Mouse (Mus musculus): ENCODE measurements around the gene Cchcr1.
"Not testable (repeated sequence)": the region's sequence is repeated elsewhere in the genome, so short reads cannot be mapped to it uniquely, and the experiment has no call there.

Cchcr1 gene

DNA sequence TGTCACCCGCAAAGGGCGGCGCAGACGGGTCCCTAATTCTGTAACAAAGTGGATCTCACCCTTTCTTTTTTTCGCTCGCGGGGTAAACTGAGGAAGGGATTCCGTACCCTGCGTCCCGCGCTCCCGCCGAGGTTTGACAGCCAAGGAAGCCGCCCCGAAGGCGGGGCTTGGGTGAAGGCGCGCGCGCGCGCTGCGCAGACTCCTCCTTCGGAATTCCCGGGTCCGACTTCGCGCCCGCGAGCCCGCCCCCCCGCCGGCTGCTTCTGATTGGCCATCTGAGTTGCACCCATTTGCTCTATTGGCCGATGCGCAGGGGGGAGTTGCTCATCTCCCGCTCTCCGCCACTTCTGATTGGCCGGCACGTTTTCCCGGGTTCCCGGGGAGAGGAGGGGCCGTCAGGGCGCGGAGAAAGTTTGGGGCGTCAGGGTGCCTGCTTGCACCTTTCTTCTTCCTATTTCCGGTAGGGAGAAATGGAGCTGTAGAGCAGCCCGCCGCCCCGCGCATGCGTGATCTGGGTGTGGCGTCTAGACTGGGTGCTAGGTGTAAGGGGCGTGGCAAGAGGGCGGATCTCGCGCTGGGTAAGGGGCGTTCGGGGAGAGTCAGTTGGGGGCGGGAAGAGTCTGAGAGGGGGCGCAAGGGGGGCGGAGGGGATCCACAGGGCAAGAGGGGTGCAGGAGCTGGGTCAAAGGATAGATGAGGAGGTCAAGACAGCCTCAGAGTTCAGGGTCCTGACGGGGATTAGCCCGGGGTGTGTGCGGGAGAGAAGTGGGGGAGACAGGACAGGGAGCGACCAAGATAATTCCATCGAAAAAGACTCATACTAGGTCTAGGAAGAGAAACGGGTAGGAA is at the start of gene Cchcr1, which contains the start of gene Tcf19:
Gene Cchcr1, plus strand, starts transcription at position 449 of the 849 bp plus-strand sequence.
Gene Tcf19, minus strand, starts transcription at position 173 of the 849 bp plus-strand sequence.
- DNase-seq (ENCODE audit: low spot score): peak; percentile 98

DNA sequence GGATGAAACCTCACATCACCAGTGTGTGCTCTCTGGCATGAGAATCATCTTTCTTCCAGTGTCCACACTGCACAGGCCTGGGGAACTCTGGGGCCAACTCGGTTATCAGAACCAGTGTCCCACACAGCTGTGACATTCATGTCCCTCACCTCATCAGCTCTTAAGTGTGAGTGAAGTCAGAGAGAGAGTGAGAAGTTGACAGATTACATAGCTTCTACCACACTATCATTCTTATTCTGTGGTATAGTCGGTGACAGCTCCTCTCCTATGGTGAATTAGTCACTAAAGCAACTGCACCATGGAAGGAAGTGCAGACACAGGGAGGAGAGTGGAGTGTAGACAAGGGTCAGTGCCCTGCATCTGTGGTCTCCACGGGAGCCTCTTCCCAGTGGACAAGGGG is 48.0 kb upstream of the Cchcr1 start:
- not testable (repeated sequence) for DNase-seq (ENCODE audit: low spot score)

DNA sequence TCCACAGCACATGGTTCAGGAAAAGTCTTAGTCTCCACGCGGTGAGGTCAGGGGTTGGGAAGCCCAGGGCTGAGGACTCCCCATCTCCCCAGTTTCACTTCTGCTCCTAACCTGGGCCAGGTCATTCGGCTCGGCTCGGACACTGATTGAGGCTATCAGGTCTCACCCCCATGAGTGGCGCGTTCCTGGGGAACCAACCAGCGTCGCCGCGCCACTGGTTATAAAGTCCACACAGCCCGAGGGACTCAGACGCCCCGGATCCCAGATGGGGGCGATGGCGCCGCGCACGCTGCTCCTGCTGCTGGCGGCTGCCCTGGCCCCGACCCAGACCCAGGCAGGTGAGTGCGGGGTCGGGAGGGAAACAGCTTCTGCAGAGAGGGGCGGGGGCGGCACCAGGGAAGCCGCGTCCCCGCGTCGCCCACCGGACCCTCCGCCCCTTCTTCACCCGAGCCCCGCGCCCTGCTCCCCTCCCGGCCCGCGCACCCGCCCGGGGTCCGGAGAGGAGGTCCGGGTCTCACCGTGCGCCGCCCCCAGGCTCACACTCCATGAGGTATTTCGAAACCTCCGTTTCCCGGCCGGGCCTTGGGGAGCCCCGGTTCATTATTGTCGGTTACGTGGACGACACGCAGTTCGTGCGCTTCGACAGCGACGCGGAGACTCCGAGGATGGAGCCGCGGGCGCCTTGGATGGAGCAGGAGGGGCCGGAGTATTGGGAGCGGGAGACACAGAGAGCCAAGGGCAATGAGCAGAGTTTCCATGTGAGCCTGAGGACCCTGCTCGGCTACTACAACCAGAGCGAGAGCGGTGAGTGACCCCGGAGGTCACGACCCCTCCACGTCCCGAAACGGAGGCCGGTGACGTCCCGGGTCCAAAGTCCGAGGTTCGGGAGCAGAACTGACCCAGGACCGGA is 46.8 kb upstream of the Cchcr1 start, which contains the start of gene H2-Q10:
Gene H2-Q10, plus strand, starts transcription at position 248 of the 910 bp plus-strand sequence.
- DNase-seq (ENCODE audit: low spot score): no peak

DNA sequence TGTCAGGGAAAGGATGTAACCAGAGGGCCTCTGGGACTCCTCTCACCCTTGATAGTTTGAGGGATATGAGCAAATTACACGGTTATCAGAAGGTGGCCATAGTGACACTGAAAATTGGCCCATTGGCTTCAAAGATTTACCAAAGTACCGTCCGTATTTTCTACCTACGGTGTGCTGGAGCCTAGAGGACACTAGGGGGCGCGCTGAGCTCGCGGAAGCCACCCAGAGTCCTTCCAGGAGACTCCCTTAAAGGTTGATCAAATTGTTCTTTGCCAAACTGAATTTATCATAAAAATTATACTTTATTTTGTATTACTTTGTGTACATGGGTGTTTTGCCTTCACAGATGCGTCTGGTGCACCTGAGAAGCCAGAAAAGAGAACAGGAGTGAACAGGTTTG is 32.8 kb upstream of the Cchcr1 start:
- DNase-seq (ENCODE audit: low spot score): peak; percentile 56

DNA sequence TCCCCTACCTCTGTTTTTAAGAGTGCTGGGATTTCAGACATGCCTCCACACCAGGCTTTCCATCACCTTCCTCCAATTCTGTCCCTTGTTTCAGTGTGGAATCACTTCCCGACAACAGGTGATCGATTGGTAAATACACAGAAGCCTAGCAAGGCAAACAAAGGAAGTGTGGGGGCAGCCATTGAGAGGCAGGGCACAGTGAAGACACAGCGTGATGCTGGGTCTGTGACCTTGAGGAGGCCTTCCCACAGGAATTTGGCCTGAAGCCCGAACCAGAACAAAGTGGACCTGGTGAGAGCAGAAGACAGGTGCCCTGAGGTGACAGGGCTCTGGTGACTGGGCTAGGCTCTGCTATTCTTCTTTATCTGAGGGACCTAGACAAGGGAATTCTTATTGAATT is 31.2 kb upstream of the Cchcr1 start:
- DNase-seq (ENCODE audit: low spot score): no peak

DNA sequence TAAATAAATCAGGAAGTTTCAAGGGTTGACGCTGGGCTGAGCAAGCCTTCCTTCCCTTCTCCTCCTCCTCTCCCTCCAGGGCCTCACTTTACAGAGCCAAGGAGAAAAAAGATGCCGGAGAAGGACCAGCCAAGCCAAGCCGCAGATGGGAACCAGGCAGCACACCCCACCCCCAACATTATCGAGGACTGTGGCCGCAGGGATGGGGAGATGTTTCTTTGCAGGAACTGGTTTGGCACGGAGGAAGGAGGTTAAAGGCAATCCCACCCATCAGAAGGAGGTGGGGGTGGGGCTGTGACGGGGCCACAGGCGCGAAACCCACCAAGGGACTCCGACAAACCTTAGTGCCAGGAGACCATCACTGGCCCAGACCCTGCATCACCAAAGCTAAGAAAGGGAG is 30.2 kb upstream of the Cchcr1 start:
- no peak for DNase-seq (ENCODE audit: low spot score)

DNA sequence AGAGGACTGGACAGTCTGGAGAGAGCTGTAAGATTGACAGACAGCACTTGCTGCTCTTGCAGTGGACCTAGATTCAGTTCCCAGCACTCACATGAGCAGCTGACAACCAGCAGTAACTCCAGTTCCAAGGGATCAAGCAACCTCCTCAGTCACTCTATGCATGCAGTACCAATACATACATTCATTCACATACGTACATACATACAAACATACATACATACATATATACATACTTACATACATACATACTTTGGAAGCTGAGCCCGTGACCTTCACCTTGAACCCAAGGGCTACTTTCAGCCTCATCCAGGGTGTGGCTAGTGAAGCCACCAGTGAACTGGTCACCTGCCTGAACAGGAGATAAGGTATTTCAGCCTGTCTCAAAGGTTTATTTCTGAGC is 28.9 kb upstream of the Cchcr1 start:
- DNase-seq (ENCODE audit: low spot score): no peak

DNA sequence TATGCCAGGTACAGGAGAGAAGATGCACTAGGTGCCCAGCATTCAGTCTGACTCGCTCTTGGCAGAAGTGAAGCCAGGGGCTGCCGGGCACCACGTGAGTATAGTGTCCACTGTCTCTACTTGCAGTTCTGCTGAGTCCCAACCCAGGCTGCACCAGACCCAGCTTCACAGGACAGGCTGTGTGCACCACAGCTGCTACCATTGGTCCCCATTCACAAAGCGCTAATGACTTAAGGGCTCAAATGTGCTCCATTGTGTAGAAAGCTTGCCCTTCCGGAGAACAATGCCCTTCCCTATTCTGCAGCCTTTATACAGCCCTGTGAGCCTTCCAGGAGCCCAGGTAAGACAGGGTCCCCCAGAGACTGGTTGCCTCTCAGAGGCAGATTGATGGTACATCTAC is 26.6 kb upstream of the Cchcr1 start:
- no peak for DNase-seq (ENCODE audit: low spot score)

DNA sequence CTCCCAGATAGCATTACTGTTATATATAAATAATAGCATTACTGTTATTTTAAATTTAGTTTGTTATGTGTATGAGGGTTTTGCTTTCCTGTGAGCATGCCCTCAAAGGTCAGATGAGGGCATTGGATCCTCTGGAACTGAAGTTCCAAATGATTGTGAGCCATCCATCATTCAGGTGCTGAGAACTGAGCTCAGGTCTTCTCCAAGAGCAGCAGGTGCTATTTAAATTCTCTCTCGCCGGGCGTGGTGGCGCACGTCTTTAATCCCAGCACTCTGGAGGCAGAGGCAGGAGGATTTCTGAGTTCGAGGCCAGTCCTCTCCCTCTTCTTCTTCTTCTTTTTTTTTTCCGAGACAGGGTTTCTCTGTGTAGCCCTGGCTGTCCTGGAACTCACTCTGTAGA is 19.8 kb upstream of the Cchcr1 start:
- DNase-seq (ENCODE audit: low spot score): no peak

DNA sequence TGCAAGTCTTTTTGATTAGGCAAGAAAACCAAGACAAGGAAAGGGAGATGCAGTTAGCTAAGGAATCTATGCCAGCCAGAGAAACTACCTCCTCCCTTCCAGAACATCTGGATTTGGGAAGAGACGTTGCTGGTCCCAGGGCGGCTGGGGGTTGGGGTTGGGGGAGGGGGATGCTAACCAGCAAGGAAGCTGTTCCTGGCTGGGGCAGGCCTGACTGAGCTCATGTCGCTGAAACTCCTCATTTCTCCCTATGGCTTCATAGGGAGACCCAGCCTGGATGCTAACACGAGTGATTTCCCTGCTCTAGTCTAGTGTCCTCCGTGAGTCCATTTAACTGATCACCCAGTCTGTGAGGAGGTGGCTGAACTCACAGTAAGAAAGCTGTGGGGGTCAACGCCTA is 14.7 kb upstream of the Cchcr1 start:
- DNase-seq (ENCODE audit: low spot score): no peak

DNA sequence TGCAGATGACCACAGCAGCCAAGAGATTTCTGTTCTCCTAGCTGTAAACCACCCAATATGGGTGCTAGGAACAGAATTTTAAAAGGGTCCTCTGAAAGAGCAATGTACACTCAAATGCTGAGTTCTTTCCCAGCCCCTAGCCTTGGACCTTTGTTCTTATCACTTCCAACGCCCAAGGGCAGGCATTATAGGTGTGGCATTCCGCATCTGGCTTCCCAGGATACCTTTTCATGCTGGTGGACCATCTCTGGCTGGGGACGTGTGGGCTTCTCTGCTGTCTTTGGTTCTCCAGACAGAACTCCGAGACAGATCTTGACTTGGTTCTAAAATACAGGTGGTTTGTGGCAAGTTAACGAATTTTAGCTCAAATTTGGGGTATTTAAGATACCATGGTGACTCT is 14.1 kb upstream of the Cchcr1 start:
- DNase-seq (ENCODE audit: low spot score): no peak

DNA sequence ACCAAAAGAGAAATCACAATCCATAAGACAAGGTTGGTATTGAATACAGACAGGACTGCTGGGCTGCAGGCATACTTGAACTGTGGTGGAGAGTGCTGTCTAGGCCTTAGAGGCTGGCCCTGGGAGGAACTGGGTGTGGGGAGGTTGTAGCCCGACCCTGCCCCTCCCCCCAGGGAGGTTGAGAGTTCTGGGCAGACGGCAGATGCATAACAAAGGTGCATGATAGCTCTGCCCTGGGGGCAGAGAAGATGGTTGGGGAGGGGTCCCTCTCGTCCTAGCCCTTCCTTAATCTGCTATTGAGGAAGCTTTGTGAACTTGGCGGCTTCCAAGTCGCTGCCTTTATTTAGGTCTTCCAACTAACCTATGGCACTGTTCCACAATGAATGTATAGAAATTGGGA is 13.1 kb upstream of the Cchcr1 start:
- no peak for DNase-seq (ENCODE audit: low spot score)

DNA sequence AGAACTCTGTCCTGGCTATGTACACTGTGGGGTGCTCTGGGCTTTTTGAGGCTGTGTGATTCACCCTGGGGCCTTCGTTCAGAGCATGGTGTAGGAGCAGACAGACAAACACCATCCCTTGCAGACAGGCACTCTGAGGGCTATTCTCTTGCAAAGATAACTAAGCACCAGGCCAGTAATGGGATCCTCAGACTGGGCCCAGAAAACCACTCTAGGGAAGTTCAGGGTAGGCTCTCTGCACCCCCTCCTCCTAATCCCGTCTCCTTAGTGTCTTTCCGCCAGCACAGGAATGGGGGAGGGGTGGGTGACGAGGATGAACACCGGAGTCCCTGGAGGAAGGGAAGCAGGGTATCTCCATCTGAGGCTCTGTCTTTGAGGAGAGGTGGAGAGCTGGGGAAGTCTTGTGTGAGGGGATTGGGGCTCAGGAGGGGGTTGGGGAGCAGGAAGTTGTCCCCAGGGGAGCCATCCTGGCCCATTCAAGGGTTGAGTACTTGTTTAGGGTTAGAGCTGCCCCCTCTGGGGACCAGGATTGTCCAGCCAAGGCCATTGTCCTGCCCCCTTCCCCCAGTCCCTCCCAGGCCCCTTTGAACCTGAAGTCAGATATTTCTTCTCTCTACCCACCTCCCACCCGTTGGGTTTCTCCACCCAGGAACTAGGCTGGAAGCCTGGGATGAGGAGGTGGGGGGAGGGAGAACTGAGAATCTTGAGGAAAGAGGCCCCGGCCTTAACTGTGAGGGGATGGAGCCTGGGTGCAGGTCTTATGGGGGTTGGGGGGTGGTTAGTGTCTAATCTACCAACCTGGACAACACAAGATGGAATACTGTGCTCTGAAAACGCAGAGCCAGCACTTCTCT is 12.0 kb upstream of the Cchcr1 start:
- DNase-seq (ENCODE audit: low spot score): no peak

DNA sequence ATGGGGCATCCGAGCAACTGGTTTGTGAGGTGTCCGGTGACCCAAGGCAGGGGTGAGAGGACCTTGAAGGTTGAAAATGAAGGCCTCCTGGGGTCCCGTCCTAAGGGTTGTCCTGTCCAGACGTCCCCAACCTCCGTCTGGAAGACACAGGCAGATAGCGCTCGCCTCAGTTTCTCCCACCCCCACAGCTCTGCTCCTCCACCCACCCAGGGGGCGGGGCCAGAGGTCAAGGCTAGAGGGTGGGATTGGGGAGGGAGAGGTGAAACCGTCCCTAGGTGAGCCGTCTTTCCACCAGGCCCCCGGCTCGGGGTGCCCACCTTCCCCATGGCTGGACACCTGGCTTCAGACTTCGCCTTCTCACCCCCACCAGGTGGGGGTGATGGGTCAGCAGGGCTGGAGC is 11.1 kb upstream of the Cchcr1 start, which contains the start of gene Pou5f1:
Gene Pou5f1, plus strand, starts transcription at position 243 of the 400 bp plus-strand sequence.
- no peak for DNase-seq (ENCODE audit: low spot score)

DNA sequence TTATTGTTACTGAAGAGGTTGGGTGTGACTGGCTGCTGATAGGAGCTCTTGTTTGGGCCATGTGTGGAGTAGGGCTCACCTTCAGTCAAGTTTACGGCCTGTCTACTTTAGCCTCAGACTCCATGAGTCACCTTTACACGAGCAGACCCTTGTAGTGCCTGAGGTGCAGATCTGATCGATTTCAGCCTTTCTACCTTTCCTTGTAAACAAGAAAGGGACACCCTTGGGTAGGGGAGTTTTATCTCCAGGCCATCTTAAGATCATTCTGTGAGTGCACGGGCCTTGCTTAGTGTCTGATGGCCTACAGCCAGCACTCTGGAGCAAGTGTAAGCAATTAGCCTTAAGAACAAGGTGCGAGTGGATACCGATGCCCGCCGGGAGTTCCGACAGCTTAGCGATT is 10.0 kb upstream of the Cchcr1 start:
- no peak for DNase-seq (ENCODE audit: low spot score)

DNA sequence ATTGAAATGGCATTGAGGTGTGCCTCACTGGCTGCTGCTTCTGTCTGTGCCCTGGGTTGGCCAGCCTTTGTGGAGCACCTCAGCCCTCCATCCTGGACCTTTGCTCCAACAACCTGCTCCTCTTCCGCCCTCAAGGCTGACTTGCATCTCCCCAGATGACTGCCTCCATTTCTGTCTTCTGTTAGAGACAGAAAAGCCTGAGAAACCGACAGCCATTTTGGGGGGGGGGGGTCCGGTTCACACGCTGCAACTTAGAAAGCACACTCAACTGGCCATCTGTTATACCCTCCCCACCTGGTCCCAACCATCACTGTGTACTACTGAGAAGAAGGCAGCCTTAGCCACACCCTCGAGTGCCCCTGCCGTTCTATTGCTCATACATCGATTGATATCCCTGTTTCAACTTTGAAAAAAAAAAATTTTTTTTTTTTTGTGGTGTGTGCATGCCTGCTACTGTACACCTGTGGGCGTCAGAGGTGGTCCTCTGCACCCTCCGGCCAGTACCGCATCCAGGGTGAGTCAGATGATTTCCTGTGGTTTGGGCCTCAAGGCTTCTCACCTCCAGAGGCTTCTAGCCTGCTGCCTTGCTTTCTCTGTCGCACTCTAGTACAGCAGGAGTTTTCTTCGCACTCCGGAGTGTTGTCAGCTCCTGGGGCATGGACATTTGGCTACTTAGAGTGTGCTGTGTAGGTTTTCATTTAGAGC is 9.2 kb upstream of the Cchcr1 start:
- no peak for DNase-seq (ENCODE audit: low spot score)

DNA sequence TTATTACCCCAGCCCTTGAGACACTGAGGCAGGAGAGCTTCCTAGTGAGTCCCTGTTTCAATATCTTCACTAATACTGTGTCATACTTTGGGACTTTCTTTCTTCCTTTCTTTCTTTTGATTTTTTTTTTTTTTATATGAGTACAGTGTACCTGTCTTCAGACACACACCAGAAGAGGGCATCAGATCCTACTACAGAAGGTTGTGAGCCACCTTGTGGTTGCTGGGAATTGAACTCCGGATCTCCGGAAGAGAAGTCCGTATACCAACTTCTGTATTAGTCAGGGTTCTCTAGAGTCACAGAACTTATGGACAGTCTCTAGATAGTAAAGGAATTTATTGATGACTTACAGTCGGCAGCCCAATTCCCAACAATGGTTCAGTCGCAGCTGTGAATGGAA is 8.6 kb upstream of the Cchcr1 start:
- DNase-seq (ENCODE audit: low spot score): not testable (repeated sequence)

DNA sequence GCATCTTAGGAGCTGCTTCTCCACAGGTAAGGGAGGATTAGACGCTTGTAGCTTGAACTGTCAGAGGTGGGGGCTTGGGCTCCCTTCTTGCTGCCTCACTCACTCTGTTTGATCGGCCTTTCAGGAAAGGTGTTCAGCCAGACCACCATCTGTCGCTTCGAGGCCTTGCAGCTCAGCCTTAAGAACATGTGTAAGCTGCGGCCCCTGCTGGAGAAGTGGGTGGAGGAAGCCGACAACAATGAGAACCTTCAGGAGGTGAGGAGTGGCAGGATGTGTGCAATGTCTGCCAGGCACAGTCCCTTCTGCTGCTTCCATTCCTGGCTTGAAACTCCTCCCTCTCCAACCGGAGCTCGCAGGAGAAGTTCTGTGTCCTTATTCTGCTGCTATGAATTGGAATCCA is 7.6 kb upstream of the Cchcr1 start:
- DNase-seq (ENCODE audit: low spot score): peak; percentile 22

DNA sequence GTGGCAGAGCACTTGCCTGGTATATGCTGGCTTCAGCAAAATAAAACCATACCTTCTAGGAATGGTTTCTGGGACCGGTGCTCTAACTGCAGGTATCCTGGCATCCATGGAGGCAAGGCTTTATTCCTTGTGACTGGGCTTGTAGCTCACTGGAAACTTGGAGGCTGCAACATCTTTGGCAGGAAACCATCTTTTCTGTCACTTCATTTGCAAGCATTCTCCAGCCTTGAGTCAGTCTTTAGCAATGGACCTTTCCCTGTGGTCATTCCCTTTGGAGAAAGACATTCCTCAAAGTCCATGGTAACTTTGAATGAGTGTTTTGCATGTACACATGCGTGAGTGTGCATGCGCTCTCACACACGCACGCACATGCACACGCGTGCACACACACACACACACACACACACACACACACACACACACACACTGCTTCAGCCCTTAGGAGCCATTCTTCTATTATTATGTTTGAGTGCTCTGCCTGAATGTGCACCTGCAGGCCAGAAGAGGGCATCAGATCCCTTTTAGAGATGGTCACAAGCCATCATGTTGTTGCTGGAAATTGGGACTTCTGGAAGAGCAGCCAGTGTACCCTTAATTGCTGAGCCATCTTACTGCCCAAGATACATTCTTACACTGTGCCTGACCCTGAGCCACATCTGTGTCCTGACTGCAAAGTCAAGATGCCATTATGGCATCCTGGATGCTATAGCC is 3.8 kb upstream of the Cchcr1 start:
- no peak for DNase-seq (ENCODE audit: low spot score)

DNA sequence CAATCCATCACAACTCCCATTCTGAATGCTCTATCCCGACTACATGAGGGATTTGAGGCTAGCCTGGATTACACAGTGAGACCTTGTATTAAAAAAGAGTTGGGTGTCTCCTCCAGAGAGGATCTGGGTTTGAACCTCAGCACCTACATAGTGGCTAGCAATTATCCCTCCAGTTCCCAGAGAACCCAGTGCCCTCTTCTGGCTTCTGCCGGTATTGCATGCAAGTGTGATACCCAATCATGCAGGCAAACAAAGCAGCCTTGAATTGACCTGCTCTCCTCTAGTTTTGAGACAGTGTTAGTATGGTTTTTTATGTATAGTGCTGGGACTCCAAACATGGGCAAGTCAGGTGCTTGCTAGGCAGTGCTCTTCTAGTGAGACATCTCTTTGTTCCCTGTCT is 3.0 kb upstream of the Cchcr1 start:
- DNase-seq (ENCODE audit: low spot score): peak; percentile 83

DNA sequence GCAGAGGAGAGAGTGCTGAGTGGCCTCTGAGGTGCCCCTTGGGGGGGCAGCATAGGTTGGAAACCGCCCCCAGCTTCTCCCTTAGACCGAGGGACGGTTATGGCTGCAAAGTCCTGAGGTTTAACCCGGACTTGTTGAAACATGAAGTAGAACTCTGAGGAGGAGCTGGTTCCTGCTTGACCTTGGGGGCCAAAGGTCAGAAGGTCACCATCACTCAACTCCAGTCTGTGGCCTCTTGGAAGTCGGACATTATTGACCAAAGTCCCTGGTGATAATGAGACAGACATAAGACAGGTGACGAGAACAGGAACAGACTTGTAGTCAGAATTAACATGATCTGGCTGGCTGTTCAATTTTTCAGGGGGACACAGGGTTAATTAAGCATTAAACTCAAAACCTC is 2.1 kb upstream of the Cchcr1 start:
- no peak for DNase-seq (ENCODE audit: low spot score)
